ENCODE assay signal across 8 mouse cellular contexts in genomic region chr2:71546640-71547071, GRCm38 (mm10). TPM values are rescaled to one million over a fixed set of nuclear protein-coding genes. Genes with fewer than 3 reads are reported as not detected.
DNase-seq lines count a peak whose midpoint lies in the region; ATAC-seq and TF ChIP-seq lines count a peak whose summit lies in the region.

TSS of gene Dlx2 (minus strand) at chr2:71546754.

- peak within 1 kb of the TSS; percentile 72 for H3K4me2 ChIP-seq in liver, postnatal 0 days (ENCODE audit: low read depth, low read length)

- H3K36me3 ChIP-seq in hindbrain, embryonic 10.5 days, result no peaks in the 10 kb centered on the region
- H3K36me3 ChIP-seq in liver, postnatal 0 days (replicated peaks; ENCODE audit: insufficient read depth, low read length), result no peaks in the 10 kb centered on the region

- no peak within 1 kb of the TSS for H3K9ac ChIP-seq in liver, postnatal 0 days (replicated peaks)

- peak within 1 kb of the TSS; percentile 73 for H3K27ac ChIP-seq in hindbrain, embryonic 10.5 days
- H3K27ac ChIP-seq in liver, postnatal 0 days (ENCODE audit: low read depth), result no peak within 1 kb of the TSS

- no peak for TF ChIP-seq CTCF in liver, postnatal 0 days (IDR thresholded peaks at IDR 0.05; ENCODE audit: low read depth)

- intact Hi-C loops in left cerebral cortex, postnatal 4 days (cut with DNase I), result loop anchor here (10.0 kb wide), 1 partner anchor 302 kb away; no protein-coding TSS in a partner anchor
- intact Hi-C loops in left cerebral cortex, postnatal 10 days (cut with DNase I), result no loop called here

- under 1% methylated on average over 37 of the region's 37 CpGs for WGBS in hindbrain, embryonic 10.5 days
- 2% methylated on average over 37 of the region's 37 CpGs for WGBS in liver, postnatal 0 days (ENCODE audit: insufficient replicate concordance)

- H3K9me3 ChIP-seq in hindbrain, embryonic 10.5 days, result no peaks in the 10 kb centered on the region
- H3K9me3 ChIP-seq in liver, postnatal 0 days (ENCODE audit: low read length), result no peaks in the 10 kb centered on the region

- no peak for ATAC-seq in liver, postnatal 0 days

- H3K27me3 ChIP-seq in hindbrain, embryonic 10.5 days (ENCODE audit: insufficient read depth, poor library complexity, severe bottlenecking), result peaks cover 98% of the 10 kb centered on the region
- H3K27me3 ChIP-seq in liver, postnatal 0 days (ENCODE audit: insufficient read depth, low read length), result peaks cover 92% of the 10 kb centered on the region

- DNase-seq in left cerebral cortex, postnatal 4 days, result peak; percentile 62
- DNase-seq in left cerebral cortex, postnatal 10 days (ENCODE audit: extremely low spot score in 1 of 2, low spot score in 2 of 2), result no peak
- peak; percentile 93 for DNase-seq in embryo, embryonic 10 days (ENCODE audit: low spot score)
- DNase-seq in hindbrain, embryonic 10.5 days (ENCODE audit: low spot score), result peak; percentile 92
- no peak for DNase-seq in liver, postnatal 0 days
- DNase-seq in testis, postnatal 14 days (ENCODE audit: low spot score), result peak; percentile 63
- no peak for DNase-seq in ovary, postnatal 10 days (ENCODE audit: low spot score)
- DNase-seq in gastrocnemius, adult 18-20 months (ENCODE audit: low spot score), result no peak

- H3K4me3 ChIP-seq in hindbrain, embryonic 10.5 days, result peak within 1 kb of the TSS; percentile 72
- peak within 1 kb of the TSS; percentile 47 for H3K4me3 ChIP-seq in liver, postnatal 0 days (ENCODE audit: low read depth, low read length)

- peaks cover 55% of the 10 kb centered on the region for H3K4me1 ChIP-seq in hindbrain, embryonic 10.5 days (replicated peaks)
- peaks cover 18% of the 10 kb centered on the region for H3K4me1 ChIP-seq in liver, postnatal 0 days (ENCODE audit: insufficient read depth)

- no peak for TF ChIP-seq EP300 in liver, postnatal 0 days (IDR thresholded peaks at IDR 0.05; ENCODE audit: low read depth)

RNA-seq across cellular contexts. Expression of gene Dlx2, which starts in this region (rescaled TPM):
- total RNA-seq in left cerebral cortex, postnatal 4 days (2021), result 10 to 100 TPM; 20.6 to 22.4 TPM
- total RNA-seq in left cerebral cortex, postnatal 10 days (2021), result 1 to 10 TPM; 8.2 to 8.7 TPM
- polyA plus RNA-seq in hindbrain, embryonic 10.5 days (2016; fragmentation: Nextera tagmentation; extraction: Ambion mirVana), result 7.6 and 7.8 TPM in 2 replicates
- not detected in 2 replicates for polyA plus RNA-seq in liver, postnatal 0 days (2015; fragmentation: Nextera tagmentation; extraction: Ambion mirVana)
- not detected for total RNA-seq in gastrocnemius, adult 18-20 months (2021)

Comparison
In these comparisons a context has a peak if more than half of its experiments do, and no peak if none do; other contexts are left out.
1. RNA of gene Dlx2 (total RNA-seq): 20.6 to 22.4 TPM in left cerebral cortex, postnatal 4 days and 8.2 to 8.7 TPM in left cerebral cortex, postnatal 10 days; not detected in gastrocnemius, adult 18-20 months; every median in the first group is over 4 times any median in the second.
2. DNase-seq: peak in left cerebral cortex, postnatal 4 days (single experiment), embryo, embryonic 10 days (single experiment), hindbrain, embryonic 10.5 days (single experiment) and testis, postnatal 14 days (single experiment); none in left cerebral cortex, postnatal 10 days (0 of 2), liver, postnatal 0 days (single experiment), ovary, postnatal 10 days (single experiment) and gastrocnemius, adult 18-20 months (single experiment).